Mouse (Mus musculus) myocyte (in vitro differentiated cells): ENCODE results near the gene Atxn1l. TPM values are rescaled to one million over a fixed set of nuclear protein-coding genes. Genes with fewer than 3 reads are reported as not detected.

Source experiments
- H3K27me3 ChIP-seq: one replicate; pipeline ENCODE4 v1.6.1; 2011; ENCODE audit not compliant: control insufficient read depth, insufficient read depth, insufficient read length
- H3K36me3 ChIP-seq: one replicate; pipeline ENCODE4 v1.6.1; 2011; ENCODE audit not compliant: control insufficient read depth, insufficient read depth
- H3K4me2 ChIP-seq: one replicate; pipeline ENCODE4 v1.6.1; 2011; ENCODE audit warnings: low read depth, control low read depth
- H3K4me3 ChIP-seq: one replicate; pipeline ENCODE4 v1.5.1; 2011; ENCODE audit warnings: mild to moderate bottlenecking, control low read depth, moderate library complexity
- H3K79me2 ChIP-seq: one replicate; pipeline ENCODE4 v1.6.1; 2011; ENCODE audit not compliant: control insufficient read depth, insufficient read depth
- H3ac ChIP-seq: one replicate; pipeline ENCODE4 v1.6.1; 2011; ENCODE audit not compliant: control insufficient read depth, insufficient read length
- CEBPB ChIP-seq: IDR thresholded peaks from 2 replicates; pipeline ENCODE4 v1.6.1; 2011; ENCODE audit warnings: mild to moderate bottlenecking, moderate library complexity; ENCODE audit not compliant: poor library complexity, insufficient read depth, severe bottlenecking
- E2F4 ChIP-seq: IDR thresholded peaks from one replicate; pipeline ENCODE4 v1.6.1; 2011; ENCODE audit warnings: mild to moderate bottlenecking, control low read depth, moderate library complexity; ENCODE audit not compliant: insufficient read depth
- MAX ChIP-seq: IDR thresholded peaks from one replicate; pipeline ENCODE4 v1.6.1; 2011; ENCODE audit warnings: low read depth, mild to moderate bottlenecking, control low read depth
- MYOD1 ChIP-seq, 3 experiments: IDR thresholded peaks; one replicate each; pipeline ENCODE4 v1.6.1; 2011; ENCODE audit warnings: control low read depth in 2 of 3, low read depth in 2 of 3, mild to moderate bottlenecking in 2 of 3, moderate library complexity in 1 of 3; ENCODE audit not compliant: insufficient read length in 2 of 3, control insufficient read depth in 1 of 3
- MYOG ChIP-seq, 3 experiments: IDR thresholded peaks; one replicate each; pipeline ENCODE4 v1.6.1; 2011; ENCODE audit warnings: control low read depth in 2 of 3, low read depth in 2 of 3, mild to moderate bottlenecking in 2 of 3; ENCODE audit not compliant: insufficient read length in 2 of 3, control insufficient read depth in 1 of 3, insufficient read depth in 1 of 3
- POLR2A ChIP-seq: IDR thresholded peaks from one replicate; pipeline ENCODE4 v1.6.1; 2011; ENCODE audit warnings: low read depth, mild to moderate bottlenecking, control low read depth, moderate library complexity; ENCODE audit not compliant: insufficient read length
- POLR2AphosphoS2 ChIP-seq: IDR thresholded peaks from one replicate; pipeline ENCODE4 v1.6.1; 2011; ENCODE audit warnings: low read depth, control low read depth; ENCODE audit not compliant: insufficient read length
- REST ChIP-seq: IDR thresholded peaks from one replicate; pipeline ENCODE4 v1.6.1; 2011; ENCODE audit warnings: mild to moderate bottlenecking, control low read depth, moderate library complexity; ENCODE audit not compliant: insufficient read depth, insufficient read length
- SRF ChIP-seq: IDR thresholded peaks from one replicate; pipeline ENCODE4 v1.6.1; 2011; ENCODE audit warnings: low read depth; ENCODE audit not compliant: control insufficient read depth, insufficient read length
- TCF12 ChIP-seq: IDR thresholded peaks from one replicate; pipeline ENCODE4 v1.6.1; 2011; ENCODE audit warnings: mild to moderate bottlenecking, control low read depth; ENCODE audit not compliant: poor library complexity, insufficient read depth, severe bottlenecking
- TCF3 ChIP-seq: IDR thresholded peaks from one replicate; pipeline ENCODE4 v1.6.1; 2011; ENCODE audit warnings: low read depth, control low read depth; ENCODE audit not compliant: insufficient read length
- USF1 ChIP-seq: IDR thresholded peaks from one replicate; pipeline ENCODE4 v1.6.1; 2011; ENCODE audit warnings: low read depth, mild to moderate bottlenecking, control low read depth, moderate library complexity
- polyA plus RNA-seq: library from polyadenylated mRNA; unstranded; fragments of >200 nt; fragmentation: generic; extraction: Trizol; gene quantifications from one replicate; pipeline ENCODE4 v1.2.1, GENCODE M21; 2012; ENCODE audit warnings: missing spikeins

Atxn1l gene
- 11.0 TPM for polyA plus RNA-seq

GRCm38 (mm10) chr8:109737237-109738048 is at the start of gene Atxn1l:
TSS of gene Atxn1l (minus strand) at chr8:109737739.
- Histone ChIP-seq H3K79me2 (peaks cover 24% of the 10 kb centered on the region), H3K4me2 (peak within 1 kb of the TSS; percentile 82), H3K36me3 (peaks cover 3% of the 10 kb centered on the region), H3K4me3 (peak within 1 kb of the TSS; percentile 90), H3ac (peak within 1 kb of the TSS; percentile 43), H3K27me3 (no peaks in the 10 kb centered on the region)
- TF ChIP-seq MYOD1 (IDR thresholded peaks at IDR 0.05; ENCODE audit: control insufficient read depth in 1 of 3, insufficient read length in 2 of 3, low read depth in 2 of 3) = peak in 1 of 3 experiments; percentile 6
- TF ChIP-seq USF1 = no peak
- no peak for TF ChIP-seq TCF12
- TF ChIP-seq E2F4 = no peak
- TF ChIP-seq MYOG (IDR thresholded peaks at IDR 0.05; ENCODE audit: control insufficient read depth in 1 of 3, insufficient read depth in 1 of 3, insufficient read length in 2 of 3, low read depth in 2 of 3) = no peak
- TF ChIP-seq MAX = no peak
- no peak for TF ChIP-seq CEBPB
- peak; percentile 69 for TF ChIP-seq POLR2A
- no peak for TF ChIP-seq REST
- peak; percentile 45 for TF ChIP-seq SRF
- no peak for TF ChIP-seq POLR2AphosphoS2
- no peak for TF ChIP-seq TCF3

DNA sequence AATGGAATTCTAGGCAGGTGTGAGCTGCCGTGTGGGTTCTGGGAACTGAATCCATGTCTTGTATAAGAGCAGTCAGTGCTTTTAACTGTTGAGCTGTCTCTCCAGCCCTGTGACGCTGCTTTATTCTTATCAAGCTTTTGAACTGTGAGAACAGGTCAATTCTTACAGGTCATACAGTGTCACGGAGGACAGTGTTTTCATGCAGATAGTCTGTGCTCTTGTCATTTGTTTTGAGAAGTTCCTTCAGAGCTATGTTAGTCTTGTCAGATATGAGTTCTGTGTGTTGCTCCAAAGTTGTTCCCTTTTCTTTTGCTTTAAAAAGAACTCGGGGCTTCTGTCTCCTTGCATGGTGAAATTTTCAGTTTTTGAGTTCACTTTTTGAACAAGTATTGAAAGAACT is 43.0 kb upstream of the Atxn1l start:
- H3K36me3 ChIP-seq = no peaks in the 10 kb centered on the region
- H3K4me3 ChIP-seq = peak overlapping the region; percentile 89
- peaks cover 68% of the 10 kb centered on the region for H3K79me2 ChIP-seq
- H3ac ChIP-seq = no peak overlapping the region
- peak overlapping the region; percentile 82 for H3K4me2 ChIP-seq
- no peaks in the 10 kb centered on the region for H3K27me3 ChIP-seq
- TF ChIP-seq POLR2A (no peak), E2F4 (no peak), MAX (no peak), CEBPB (no peak), POLR2AphosphoS2 (no peak), TCF12 (no peak), SRF (no peak)

GRCm38 (mm10) chr8:109779431-109780228 is 42.1 kb upstream of the Atxn1l start:
- H3K36me3 ChIP-seq = no peaks in the 10 kb centered on the region
- TF ChIP-seq TCF3 (no peak), MYOG (IDR thresholded peaks at IDR 0.05; ENCODE audit: control insufficient read depth in 1 of 3, insufficient read depth in 1 of 3, insufficient read length in 2 of 3, low read depth in 2 of 3) (no peak), MYOD1 (IDR thresholded peaks at IDR 0.05; ENCODE audit: control insufficient read depth in 1 of 3, insufficient read length in 2 of 3, low read depth in 2 of 3) (no peak), SRF (no peak), CEBPB (no peak), USF1 (no peak), TCF12 (no peak), E2F4 (no peak), REST (no peak), POLR2AphosphoS2 (no peak), POLR2A (no peak), MAX (no peak)
- no peaks in the 10 kb centered on the region for H3K27me3 ChIP-seq
- peak overlapping the region; percentile 89 for H3K4me3 ChIP-seq
- H3K79me2 ChIP-seq = peaks cover 59% of the 10 kb centered on the region
- H3ac ChIP-seq = peak overlapping the region; percentile 60
- H3K4me2 ChIP-seq = peak overlapping the region; percentile 82

DNA sequence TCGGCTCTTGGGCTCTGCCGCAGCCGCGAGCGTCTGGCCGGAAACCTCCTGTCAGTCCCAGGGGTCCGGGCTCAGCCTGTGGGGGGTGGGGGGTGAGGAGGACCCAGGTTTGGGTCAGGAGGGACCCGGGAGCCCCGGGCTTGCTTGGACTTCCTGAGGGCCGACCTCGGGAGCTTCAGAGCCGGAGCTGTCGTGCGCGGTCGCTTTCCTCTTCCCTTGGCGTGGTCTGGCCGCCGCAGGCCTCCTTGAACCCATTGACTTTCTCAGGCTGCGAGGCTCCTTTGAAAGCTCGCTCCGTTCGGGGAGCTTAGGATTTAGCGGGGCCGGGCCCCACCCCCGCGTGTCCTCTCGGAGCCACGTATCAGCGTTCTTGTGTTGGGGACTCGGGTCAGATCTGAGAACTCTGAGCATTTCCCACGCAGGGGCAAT is 41.5 kb upstream of the Atxn1l start:
- no peak for TF ChIP-seq MYOD1 (IDR thresholded peaks at IDR 0.05; ENCODE audit: control insufficient read depth in 1 of 3, insufficient read length in 2 of 3, low read depth in 2 of 3)
- TF ChIP-seq POLR2A = no peak
- Histone ChIP-seq H3K4me2 (peak overlapping the region; percentile 82), H3K4me3 (peak overlapping the region; percentile 89), H3K79me2 (peaks cover 53% of the 10 kb centered on the region), H3K27me3 (no peaks in the 10 kb centered on the region), H3K36me3 (no peaks in the 10 kb centered on the region), H3ac (peak overlapping the region; percentile 60)

- Histone ChIP-seq H3K4me3 (peak within 1 kb of the TSS; percentile 89), H3ac (peak within 1 kb of the TSS; percentile 60), H3K4me2 (peak within 1 kb of the TSS; percentile 82), H3K27me3 (no peaks in the 10 kb centered on the region), H3K79me2 (peaks cover 47% of the 10 kb centered on the region), H3K36me3 (no peaks in the 10 kb centered on the region)
- TF ChIP-seq USF1 (peak; percentile 58), CEBPB (no peak), MYOG (IDR thresholded peaks at IDR 0.05; ENCODE audit: control insufficient read depth in 1 of 3, insufficient read depth in 1 of 3, insufficient read length in 2 of 3, low read depth in 2 of 3) (peak in 2 of 3 experiments; percentile 16 to 71), MAX (no peak), TCF12 (no peak), TCF3 (no peak), SRF (peak; percentile 49), MYOD1 (IDR thresholded peaks at IDR 0.05; ENCODE audit: control insufficient read depth in 1 of 3, insufficient read length in 2 of 3, low read depth in 2 of 3) (peak in 1 of 3 experiments; percentile 26), POLR2A (peak; percentile 51), E2F4 (no peak), REST (peak; percentile 24), POLR2AphosphoS2 (no peak)
These were observed 40.9 kb upstream of the Atxn1l start, which contains the start of gene Ap1g1 for GRCm38 (mm10) chr8:109778280-109778977. TSS of gene Ap1g1 (plus strand) at chr8:109778554.
